Mouse (Mus musculus) forebrain, embryonic 14.5 days (tissue): ENCODE results near the gene Ust. TPM values are rescaled to one million over a fixed set of nuclear protein-coding genes. Genes with fewer than 3 reads are reported as not detected.

Experiments used
- ATAC-seq: fragments of 200-750 bp; cut with Nextera tagmentation; 2 replicates; pipeline ENCODE4 v1.8.0; 2017; ENCODE audit warnings: mild to moderate bottlenecking, moderate library complexity
- DNase-seq: peaks from one replicate; pipeline ENCODE4 v3.0.0-alpha.2; 2015; ENCODE audit warnings: low spot score
- H3K27ac ChIP-seq: fragments of 300-500 bp; sonication (generic); 2 replicates; pipeline ENCODE4 v1.5.1; 2014; ENCODE audit warnings: low read depth, mild to moderate bottlenecking, control low read depth, low read length, moderate library complexity
- H3K27me3 ChIP-seq: fragments of 300-500 bp; sonication (generic); replicated peaks from 2 replicates; pipeline ENCODE4 v1.6.1; 2014; ENCODE audit warnings: low read length, control low read depth, mixed read lengths; ENCODE audit not compliant: control insufficient read depth, insufficient read depth
- H3K36me3 ChIP-seq: fragments of 300-500 bp; sonication (generic); 2 replicates; pipeline ENCODE4 v1.6.1; 2014; ENCODE audit warnings: low read length, control low read depth; ENCODE audit not compliant: control insufficient read depth, insufficient read depth
- H3K4me1 ChIP-seq: fragments of 300-500 bp; sonication (generic); 2 replicates; pipeline ENCODE4 v1.6.1; 2014; ENCODE audit warnings: antibody characterized with exemption, low read length, control low read depth; ENCODE audit not compliant: control insufficient read depth, insufficient read depth
- H3K4me2 ChIP-seq: fragments of 300-500 bp; sonication (generic); 2 replicates; pipeline ENCODE4 v1.6.1; 2014; ENCODE audit warnings: mild to moderate bottlenecking, control low read depth, low read length
- H3K4me3 ChIP-seq: fragments of 300-500 bp; sonication (generic); 2 replicates; pipeline ENCODE4 v1.5.1; 2014; ENCODE audit warnings: low read depth, low read length, control low read depth
- H3K9ac ChIP-seq: fragments of 300-500 bp; sonication (generic); 2 replicates; pipeline ENCODE4 v1.6.1; 2014; ENCODE audit warnings: mild to moderate bottlenecking, low read length, control low read depth, moderate library complexity
- H3K9me3 ChIP-seq: fragments of 300-500 bp; sonication (generic); replicated peaks from 2 replicates; pipeline ENCODE4 v1.6.1; 2016; ENCODE audit warnings: low read length, control low read depth, mixed read lengths; ENCODE audit not compliant: control insufficient read depth
- WGBS: fragments of 180-500 bp; shearing (Covaris S2); extraction: QIAGEN DNeasy Blood & Tissue Kit; methylation state at CpG from one replicate; pipeline ENCODE4 v1.1.7; 2014; 5-methylcytosine and 5-hydroxymethylcytosine counted together
- polyA plus RNA-seq: library from polyadenylated mRNA; unstranded; fragments of >200 nt; fragmentation: Nextera tagmentation; extraction: Ambion mirVana; gene quantifications from 2 replicates; pipeline ENCODE4 v1.2.1, GENCODE M21; 2014

The Ust gene
- polyA plus RNA-seq, 1 experiment from 2014 or later, result 5.8 TPM

GRCm38 (mm10) chr10:8465918-8466317, 52.7 kb downstream of the Ust start:
- Histone ChIP-seq H3K36me3 (no peaks in the 10 kb centered on the region), H3K4me1 (no peaks in the 10 kb centered on the region), H3K9me3 (no peaks in the 10 kb centered on the region), H3K4me2 (no peak overlapping the region), H3K27ac (no peak overlapping the region), H3K9ac (no peak overlapping the region), H3K4me3 (no peak overlapping the region), H3K27me3 (no peaks in the 10 kb centered on the region)
- WGBS, result 87% methylated on average over 3 of the region's 3 CpGs
- DNase-seq (no peak), ATAC-seq (no peak)

DNA sequence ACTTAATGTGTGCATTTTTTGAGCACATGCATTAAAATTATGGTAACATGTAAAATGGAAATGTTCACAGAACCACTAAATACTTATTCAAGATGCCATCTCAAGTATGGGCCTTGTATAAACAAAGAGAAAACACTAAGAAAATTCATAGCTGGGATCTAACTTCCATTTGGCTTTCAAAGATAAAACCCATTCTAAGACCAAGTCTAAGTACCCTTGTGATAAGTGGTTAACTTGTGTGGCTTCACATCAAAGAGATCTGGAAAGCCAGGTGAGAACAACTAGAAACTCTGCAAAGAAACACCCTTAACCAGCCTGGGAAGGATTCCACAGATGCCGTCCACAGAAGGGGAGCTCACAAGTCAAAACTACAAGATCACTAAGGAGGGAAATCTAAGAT, 53.4 kb downstream of the Ust start:
- H3K4me3 ChIP-seq, result no peak overlapping the region
- H3K9ac ChIP-seq, result no peak overlapping the region
- no peaks in the 10 kb centered on the region for H3K27me3 ChIP-seq
- no peak overlapping the region for H3K27ac ChIP-seq
- WGBS, result 92% methylated on average over 1 of the region's 1 CpGs
- H3K36me3 ChIP-seq, result no peaks in the 10 kb centered on the region
- ATAC-seq (no peak), DNase-seq (no peak)
- H3K4me1 ChIP-seq, result no peaks in the 10 kb centered on the region
- H3K9me3 ChIP-seq, result no peaks in the 10 kb centered on the region
- H3K4me2 ChIP-seq, result no peak overlapping the region

DNA sequence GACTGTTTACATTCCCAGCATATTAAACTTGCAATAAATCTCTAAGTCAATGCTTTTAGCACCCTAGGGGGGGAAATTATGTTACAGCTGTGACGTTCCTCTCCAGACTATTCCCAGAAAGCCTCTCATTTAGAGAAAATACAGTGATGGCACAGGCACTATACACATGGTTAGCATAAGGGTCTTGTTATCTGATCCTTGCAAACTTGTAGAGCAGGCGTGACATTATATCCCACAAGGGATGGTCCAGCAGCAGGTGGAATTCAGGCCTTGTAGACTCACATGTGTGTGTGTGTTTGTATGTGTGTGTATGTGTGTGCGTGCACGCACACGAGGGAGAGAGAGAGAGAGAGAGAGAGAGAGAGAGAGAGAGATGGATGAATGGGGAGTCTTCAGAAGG, 57.3 kb downstream of the Ust start:
- ATAC-seq (no peak), DNase-seq (no peak)
- Histone ChIP-seq H3K9me3 (no peaks in the 10 kb centered on the region), H3K4me2 (no peak overlapping the region), H3K36me3 (no peaks in the 10 kb centered on the region), H3K4me3 (no peak overlapping the region), H3K27me3 (no peaks in the 10 kb centered on the region), H3K9ac (no peak overlapping the region), H3K4me1 (no peaks in the 10 kb centered on the region), H3K27ac (no peak overlapping the region)
- WGBS, result 90% methylated on average over 5 of the region's 5 CpGs

DNA sequence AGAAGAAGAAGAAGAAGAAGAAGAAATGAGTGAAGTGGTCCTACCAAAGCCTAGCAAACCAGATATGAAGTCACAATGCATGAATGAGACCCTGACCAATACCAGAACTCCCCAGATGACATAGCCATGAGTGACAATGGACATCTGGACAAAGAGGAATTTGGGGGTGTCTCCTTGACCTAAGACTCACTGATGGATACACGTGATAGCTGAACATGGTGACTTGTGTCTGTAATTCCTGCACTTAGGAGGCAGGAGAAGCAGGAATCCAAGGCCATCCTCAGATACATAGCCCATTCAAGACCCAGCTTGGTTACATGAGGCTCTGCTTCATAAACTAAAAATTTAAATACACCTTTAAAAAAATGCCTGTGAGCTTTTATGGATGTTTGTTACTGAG, 63.9 kb downstream of the Ust start:
- ATAC-seq, result no peak
- Histone ChIP-seq H3K9ac (no peak overlapping the region), H3K4me1 (no peaks in the 10 kb centered on the region), H3K36me3 (no peaks in the 10 kb centered on the region), H3K27ac (no peak overlapping the region), H3K27me3 (no peaks in the 10 kb centered on the region), H3K4me3 (no peak overlapping the region), H3K4me2 (no peak overlapping the region), H3K9me3 (no peaks in the 10 kb centered on the region)
- no peak for DNase-seq
- WGBS, result 60% methylated on average over 1 of the region's 1 CpGs

DNA sequence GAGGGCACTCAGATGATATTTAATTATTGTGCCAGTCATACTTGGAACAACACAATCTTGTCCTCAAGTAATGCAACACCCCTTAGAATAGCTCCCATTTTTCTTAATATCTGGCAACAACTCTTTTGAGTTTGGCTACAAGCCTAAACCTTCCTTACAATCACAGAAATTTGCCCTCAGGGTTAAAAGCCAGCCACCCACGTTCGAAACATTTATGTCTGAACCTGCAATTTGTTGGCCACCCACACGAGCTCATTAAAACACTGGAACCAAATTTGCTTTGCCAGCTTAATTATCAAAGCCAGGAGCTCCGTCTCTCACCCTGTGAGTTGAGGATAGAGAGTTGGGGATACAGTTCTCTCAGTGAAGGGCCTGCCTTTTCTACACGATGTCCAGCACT, 70.9 kb downstream of the Ust start:
- Histone ChIP-seq H3K36me3 (no peaks in the 10 kb centered on the region), H3K9ac (no peak overlapping the region), H3K9me3 (no peaks in the 10 kb centered on the region), H3K4me1 (no peaks in the 10 kb centered on the region), H3K4me3 (no peak overlapping the region), H3K4me2 (no peak overlapping the region), H3K27ac (no peak overlapping the region), H3K27me3 (no peaks in the 10 kb centered on the region)
- DNase-seq, result peak; percentile 46
- 31% methylated on average over 5 of the region's 5 CpGs for WGBS
- ATAC-seq, result no peak

DNA sequence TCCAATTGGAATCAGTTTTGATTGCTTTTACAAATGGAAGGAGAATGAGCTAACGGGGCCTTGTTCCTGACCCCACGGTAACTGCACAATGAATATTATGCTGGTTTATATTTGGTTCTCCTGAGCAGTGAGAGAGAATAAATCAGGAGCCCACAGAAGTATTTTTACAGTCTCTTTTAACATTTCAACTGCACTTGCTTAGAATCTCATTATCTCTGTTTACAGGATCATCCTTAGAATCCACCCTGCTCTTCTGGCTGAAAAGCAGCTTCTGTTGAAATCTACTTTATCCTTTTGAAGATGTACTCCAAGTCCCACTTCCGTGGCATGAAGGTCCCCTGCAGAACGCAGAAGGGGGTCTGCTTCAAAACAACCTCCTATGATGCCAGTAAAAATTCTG, 71.7 kb downstream of the Ust start:
- no peak overlapping the region for H3K4me3 ChIP-seq
- H3K9me3 ChIP-seq, result no peaks in the 10 kb centered on the region
- no peak overlapping the region for H3K9ac ChIP-seq
- no peaks in the 10 kb centered on the region for H3K27me3 ChIP-seq
- WGBS, result 37% methylated on average over 4 of the region's 4 CpGs
- ATAC-seq, result no peak
- no peaks in the 10 kb centered on the region for H3K4me1 ChIP-seq
- no peaks in the 10 kb centered on the region for H3K36me3 ChIP-seq
- DNase-seq, result no peak
- H3K4me2 ChIP-seq, result no peak overlapping the region
- H3K27ac ChIP-seq, result no peak overlapping the region

DNA sequence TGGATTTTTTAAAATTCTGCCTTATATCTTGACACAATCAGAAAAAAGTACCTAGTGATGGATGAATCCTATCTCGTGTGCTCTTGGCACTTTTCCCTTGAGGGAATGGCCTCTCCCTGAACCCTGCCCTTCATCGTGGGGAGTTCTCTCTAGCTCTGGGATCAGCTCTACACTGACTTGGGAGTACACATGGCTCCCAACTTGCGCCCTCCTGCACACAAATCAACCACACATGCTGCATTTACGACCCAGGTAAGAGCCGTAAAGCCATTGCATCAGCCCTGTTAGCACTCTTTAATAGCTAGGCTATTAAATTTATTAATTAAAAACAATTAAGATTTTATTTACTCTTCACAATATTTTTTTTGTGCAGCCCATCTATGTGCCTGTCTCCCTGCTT, 74.6 kb downstream of the Ust start:
- no peaks in the 10 kb centered on the region for H3K27me3 ChIP-seq
- no peak overlapping the region for H3K4me3 ChIP-seq
- no peak overlapping the region for H3K9ac ChIP-seq
- DNase-seq, result no peak
- no peaks in the 10 kb centered on the region for H3K36me3 ChIP-seq
- no peak for ATAC-seq
- H3K4me2 ChIP-seq, result no peak overlapping the region
- no peak overlapping the region for H3K27ac ChIP-seq
- H3K9me3 ChIP-seq, result no peaks in the 10 kb centered on the region
- WGBS, result 87% methylated on average over 5 of the region's 5 CpGs
- no peaks in the 10 kb centered on the region for H3K4me1 ChIP-seq

- DNase-seq (no peak), ATAC-seq (no peak)
- Histone ChIP-seq H3K27ac (no peak overlapping the region), H3K36me3 (no peaks in the 10 kb centered on the region), H3K9me3 (no peaks in the 10 kb centered on the region), H3K4me3 (no peak overlapping the region), H3K4me2 (no peak overlapping the region), H3K9ac (no peak overlapping the region), H3K27me3 (no peaks in the 10 kb centered on the region), H3K4me1 (peaks cover 6% of the 10 kb centered on the region; the same call in 1 of the 2 replicates)
- WGBS, result 89% methylated on average over 2 of the region's 2 CpGs
Observed at GRCm38 (mm10) chr10:8431857-8432256, 86.8 kb downstream of the Ust start.

DNA sequence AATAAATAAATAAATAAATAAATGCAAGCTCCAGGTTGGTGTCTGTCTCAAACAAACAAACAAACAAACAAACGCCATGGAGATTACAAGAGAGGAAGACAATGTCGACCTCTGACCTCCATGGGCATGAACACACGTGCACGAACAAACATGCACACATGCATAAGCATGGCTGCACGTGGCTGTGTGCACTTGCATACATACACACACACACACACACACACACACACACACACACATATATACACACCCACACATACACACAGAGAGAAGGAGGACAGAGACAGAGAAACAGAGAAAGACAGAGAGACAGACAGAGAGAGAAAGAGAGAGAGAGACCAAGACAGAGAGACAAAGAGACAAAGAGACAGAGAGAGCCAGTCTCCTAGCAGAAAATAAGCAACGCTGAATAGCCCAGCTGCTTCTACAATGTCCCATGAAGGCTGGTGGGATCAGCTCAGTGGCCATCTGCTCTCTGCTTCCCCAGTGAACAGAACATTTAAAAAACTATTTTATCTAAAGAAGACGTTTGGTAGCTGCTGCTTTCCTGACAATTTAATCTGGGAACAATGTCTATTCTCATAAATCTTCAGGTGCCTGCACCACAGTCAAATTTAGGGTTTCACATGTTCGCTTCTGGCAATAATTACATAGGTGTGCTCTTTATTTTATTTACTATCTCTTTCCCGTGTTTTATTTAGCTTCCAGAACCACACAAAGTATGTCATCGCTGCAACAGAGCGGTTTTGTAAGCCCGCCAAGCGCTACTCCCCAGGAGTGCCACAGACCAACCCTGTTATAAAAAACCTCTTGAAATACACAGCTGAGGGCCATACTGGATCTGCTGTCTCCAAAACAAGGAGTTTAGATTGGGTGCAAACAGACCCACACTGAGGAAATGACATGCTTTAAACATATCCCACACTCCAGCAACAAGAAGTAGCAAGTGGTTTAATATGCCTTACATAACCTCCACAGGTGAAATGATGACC, 89.5 kb downstream of the Ust start:
- Histone ChIP-seq H3K9me3 (no peaks in the 10 kb centered on the region), H3K4me2 (no peak overlapping the region), H3K36me3 (no peaks in the 10 kb centered on the region), H3K4me3 (no peak overlapping the region), H3K4me1 (peaks cover 6% of the 10 kb centered on the region; the same call in 1 of the 2 replicates), H3K9ac (no peak overlapping the region), H3K27me3 (no peaks in the 10 kb centered on the region), H3K27ac (no peak overlapping the region)
- peak; percentile 25 for DNase-seq
- WGBS, result 76% methylated on average over 13 of the region's 13 CpGs
- ATAC-seq, result no peak
